Mouse (Mus musculus): ENCODE measurements around the gene Anks6. TPM values are rescaled to one million over a fixed set of nuclear protein-coding genes. Genes with fewer than 3 reads are reported as not detected.

Gene Anks6
- 3.7 and 4.6 TPM in 2 replicates for polyA plus RNA-seq (2015; fragmentation: Nextera tagmentation; extraction: Ambion mirVana)

GRCm38 (mm10) chr4:47056791-47057509 lies at the start of gene Anks6:
Anks6 (minus strand) TSS chr4:47057427.
- peak within 1 kb of the TSS; percentile 83 for H3K27ac ChIP-seq (replicated peaks)
- peak; percentile 85 for DNase-seq (ENCODE audit: low spot score)
- WGBS, result under 1% methylated on average over 54 of the region's 86 CpGs

GRCm38 (mm10) chr4:47103561-47103960 lies 46.3 kb upstream of the Anks6 start:
- TF ChIP-seq EP300 (optimal IDR thresholded peaks at IDR 0.05) (no peak), CTCF (IDR thresholded peaks at IDR 0.05; ENCODE audit: low read depth) (no peak)
- 81% methylated on average over 10 of the region's 10 CpGs for WGBS

More at GRCm38 (mm10) chr4:47056791-47057509, at the start of gene Anks6:
- Histone ChIP-seq H3K9ac (ENCODE audit: low read length) (peak within 1 kb of the TSS; percentile 80), H3K4me1 (replicated peaks; ENCODE audit: control insufficient read depth, insufficient read depth) (no peaks in the 10 kb centered on the region), H3K27me3 (ENCODE audit: control insufficient read depth, insufficient read depth, low read length) (no peaks in the 10 kb centered on the region), H3K9me3 (ENCODE audit: control insufficient read depth, low read length) (no peaks in the 10 kb centered on the region), H3K4me2 (replicated peaks; ENCODE audit: low read depth) (peak within 1 kb of the TSS; percentile 76), H3K4me3 (ENCODE audit: low read depth, low read length) (peak within 1 kb of the TSS; percentile 80), H3K36me3 (ENCODE audit: control insufficient read depth, insufficient read depth, low read length) (no peaks in the 10 kb centered on the region)
- ATAC-seq (ENCODE audit: low FRiP score, low TSS enrichment), result peak; percentile 89
- TF ChIP-seq CTCF (IDR thresholded peaks at IDR 0.05; ENCODE audit: low read depth), result no peak
- no peak for TF ChIP-seq EP300 (optimal IDR thresholded peaks at IDR 0.05)

GRCm38 (mm10) chr4:47093647-47094046 lies 36.4 kb upstream of the Anks6 start:
- H3K4me1 ChIP-seq (replicated peaks; ENCODE audit: control insufficient read depth, insufficient read depth), result no peaks in the 10 kb centered on the region
- WGBS, result 69% methylated on average over 6 of the region's 6 CpGs
- 0 out of 2 replicates have a peak overlapping the region, but pooled peaks have one; percentile 2 for H3K27ac ChIP-seq (replicated peaks)

More at GRCm38 (mm10) chr4:47103561-47103960, 46.3 kb upstream of the Anks6 start:
- H3K4me2 ChIP-seq (replicated peaks; ENCODE audit: low read depth), result no peak overlapping the region
- DNase-seq (ENCODE audit: low spot score) (no peak), ATAC-seq (ENCODE audit: low FRiP score, low TSS enrichment) (no peak)
- no peak overlapping the region for H3K9ac ChIP-seq (ENCODE audit: low read length)
- no peaks in the 10 kb centered on the region for H3K9me3 ChIP-seq (ENCODE audit: control insufficient read depth, low read length)
- H3K4me3 ChIP-seq (ENCODE audit: low read depth, low read length), result no peak overlapping the region
- no peaks in the 10 kb centered on the region for H3K27me3 ChIP-seq (ENCODE audit: control insufficient read depth, insufficient read depth, low read length)
- H3K27ac ChIP-seq (replicated peaks), result no peak overlapping the region
- no peaks in the 10 kb centered on the region for H3K36me3 ChIP-seq (ENCODE audit: control insufficient read depth, insufficient read depth, low read length)
- no peaks in the 10 kb centered on the region for H3K4me1 ChIP-seq (replicated peaks; ENCODE audit: control insufficient read depth, insufficient read depth)

GRCm38 (mm10) chr4:47093161-47093560 lies 35.9 kb upstream of the Anks6 start:
- H3K4me1 ChIP-seq (replicated peaks; ENCODE audit: control insufficient read depth, insufficient read depth), result no peaks in the 10 kb centered on the region
- no peaks in the 10 kb centered on the region for H3K36me3 ChIP-seq (ENCODE audit: control insufficient read depth, insufficient read depth, low read length)
- DNase-seq (ENCODE audit: low spot score) (no peak), ATAC-seq (ENCODE audit: low FRiP score, low TSS enrichment) (no peak)
- peak overlapping the region; percentile 99 for H3K4me2 ChIP-seq (replicated peaks; ENCODE audit: low read depth)
- TF ChIP-seq CTCF (IDR thresholded peaks at IDR 0.05; ENCODE audit: low read depth), result no peak
- H3K9ac ChIP-seq (ENCODE audit: low read length), result no peak overlapping the region
- H3K27ac ChIP-seq (replicated peaks), result peak overlapping the region; percentile 75
- WGBS, result 72% methylated on average over 9 of the region's 9 CpGs
- H3K4me3 ChIP-seq (ENCODE audit: low read depth, low read length), result peak overlapping the region; percentile 69
- H3K9me3 ChIP-seq (ENCODE audit: control insufficient read depth, low read length), result no peaks in the 10 kb centered on the region
- no peaks in the 10 kb centered on the region for H3K27me3 ChIP-seq (ENCODE audit: control insufficient read depth, insufficient read depth, low read length)

More at GRCm38 (mm10) chr4:47093647-47094046, 36.4 kb upstream of the Anks6 start:
- no peaks in the 10 kb centered on the region for H3K36me3 ChIP-seq (ENCODE audit: control insufficient read depth, insufficient read depth, low read length)
- H3K4me2 ChIP-seq (replicated peaks; ENCODE audit: low read depth), result peak overlapping the region; percentile 99; the same call in 1 of the 2 replicates
- DNase-seq (ENCODE audit: low spot score) (no peak), ATAC-seq (ENCODE audit: low FRiP score, low TSS enrichment) (no peak)
- no peak overlapping the region for H3K4me3 ChIP-seq (ENCODE audit: low read depth, low read length)
- H3K9ac ChIP-seq (ENCODE audit: low read length), result no peak overlapping the region
- no peaks in the 10 kb centered on the region for H3K9me3 ChIP-seq (ENCODE audit: control insufficient read depth, low read length)
- H3K27me3 ChIP-seq (ENCODE audit: control insufficient read depth, insufficient read depth, low read length), result no peaks in the 10 kb centered on the region
- TF ChIP-seq CTCF (IDR thresholded peaks at IDR 0.05; ENCODE audit: low read depth), result no peak
- TF ChIP-seq EP300 (optimal IDR thresholded peaks at IDR 0.05), result no peak

- peak; percentile 82 for ATAC-seq (ENCODE audit: low FRiP score, low TSS enrichment)
- Histone ChIP-seq H3K27me3 (ENCODE audit: control insufficient read depth, insufficient read depth, low read length) (no peaks in the 10 kb centered on the region), H3K4me3 (ENCODE audit: low read depth, low read length) (peak overlapping the region; percentile 69), H3K9me3 (ENCODE audit: control insufficient read depth, low read length) (no peaks in the 10 kb centered on the region), H3K9ac (ENCODE audit: low read length) (peak overlapping the region; percentile 67), H3K4me2 (replicated peaks; ENCODE audit: low read depth) (peak overlapping the region; percentile 99), H3K27ac (replicated peaks) (peak overlapping the region; percentile 75), H3K36me3 (ENCODE audit: control insufficient read depth, insufficient read depth, low read length) (no peaks in the 10 kb centered on the region), H3K4me1 (replicated peaks; ENCODE audit: control insufficient read depth, insufficient read depth) (no peaks in the 10 kb centered on the region)
- TF ChIP-seq EP300 (optimal IDR thresholded peaks at IDR 0.05) (no peak), CTCF (IDR thresholded peaks at IDR 0.05; ENCODE audit: low read depth) (0 out of 2 replicates have a peak, but pooled peaks have one; percentile 0)
- WGBS, result 3% methylated on average over 21 of the region's 21 CpGs
- peak; percentile 66 for DNase-seq (ENCODE audit: low spot score)
These were observed 35.3 kb upstream of the Anks6 start for GRCm38 (mm10) chr4:47092387-47093021.
